Mouse (Mus musculus) midbrain, embryonic 15.5 days (tissue): ENCODE results near the gene Msmo1. TPM values are rescaled to one million over a fixed set of nuclear protein-coding genes. Genes with fewer than 3 reads are reported as not detected.
A peak's percentile ranks its signal among the peaks of the same experiment; 100 is the strongest.

Experiments
- ATAC-seq: fragments of 200-750 bp; cut with Nextera tagmentation; replicated peaks from 2 replicates; pipeline ENCODE4 v1.8.0; 2017; ENCODE audit warnings: moderate TSS enrichment
- H3K27ac ChIP-seq: fragments of 300-500 bp; sonication (generic); 2 replicates; pipeline ENCODE4 v1.5.1; 2015; ENCODE audit warnings: mild to moderate bottlenecking, inconsistent platforms
- H3K27me3 ChIP-seq: fragments of 300-500 bp; sonication (generic); replicated peaks from 2 replicates; pipeline ENCODE4 v1.6.1; 2015; ENCODE audit warnings: inconsistent platforms
- H3K36me3 ChIP-seq: fragments of 300-500 bp; sonication (generic); replicated peaks from 2 replicates; pipeline ENCODE4 v1.6.1; 2015; ENCODE audit warnings: inconsistent platforms
- H3K4me1 ChIP-seq: fragments of 300-500 bp; sonication (generic); 2 replicates; pipeline ENCODE4 v1.6.1; 2015; ENCODE audit warnings: inconsistent platforms
- H3K4me2 ChIP-seq: fragments of 300-500 bp; sonication (generic); 2 replicates; pipeline ENCODE4 v1.6.1; 2015; ENCODE audit warnings: inconsistent platforms, mild to moderate bottlenecking, moderate library complexity
- H3K4me3 ChIP-seq: fragments of 300-500 bp; sonication (generic); 2 replicates; pipeline ENCODE4 v1.5.1; 2015; ENCODE audit warnings: mild to moderate bottlenecking, inconsistent platforms
- H3K9ac ChIP-seq: fragments of 300-500 bp; sonication (generic); 2 replicates; pipeline ENCODE4 v1.6.1; 2015; ENCODE audit warnings: mild to moderate bottlenecking, inconsistent platforms
- H3K9me3 ChIP-seq: fragments of 300-500 bp; sonication (generic); 2 replicates; pipeline ENCODE4 v1.6.1; 2016; ENCODE audit warnings: inconsistent platforms
- WGBS: fragments of 180-500 bp; shearing (Covaris S2); methylation state at CpG from one replicate; pipeline ENCODE4 v1.1.7; 2015; ENCODE audit warnings: mixed read lengths; 5-methylcytosine and 5-hydroxymethylcytosine counted together
- polyA plus RNA-seq: library from polyadenylated mRNA; unstranded; fragments of >200 nt; fragmentation: Nextera tagmentation; extraction: Ambion mirVana; gene quantifications from 2 replicates; pipeline ENCODE4 v1.2.1, GENCODE M21; 2015

Gene Msmo1
- polyA plus RNA-seq, 1 experiment from 2014 or later = 156 TPM

DNA sequence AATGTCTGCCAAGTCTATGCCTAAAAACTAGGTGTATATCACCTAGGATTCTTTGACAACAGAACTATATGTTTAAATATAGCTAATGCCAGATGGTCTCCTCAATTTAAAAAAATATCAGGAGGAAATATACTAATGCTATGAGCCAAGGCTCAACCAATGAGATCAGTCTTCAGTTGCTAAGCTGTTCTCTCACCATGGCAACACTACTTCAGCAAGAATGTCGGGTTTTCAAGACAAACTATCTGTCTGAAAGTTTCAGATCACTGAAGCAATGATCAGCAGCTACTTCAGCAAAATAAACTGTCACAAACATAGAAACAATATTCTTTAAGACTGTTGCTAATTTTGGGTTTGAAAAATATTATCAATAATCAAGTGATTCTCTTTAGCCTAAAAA is 61.7 kb downstream of the Msmo1 start:
- no peak overlapping the region for H3K9ac ChIP-seq
- H3K4me2 ChIP-seq = no peak overlapping the region
- WGBS = 12% methylated on average over 1 of the region's 1 CpGs
- no peaks in the 10 kb centered on the region for H3K9me3 ChIP-seq
- ATAC-seq = 0 out of 2 replicates have a peak, but pooled peaks have one; percentile 43
- H3K27me3 ChIP-seq = no peaks in the 10 kb centered on the region
- no peaks in the 10 kb centered on the region for H3K36me3 ChIP-seq
- H3K4me1 ChIP-seq = peaks cover 8% of the 10 kb centered on the region
- no peak overlapping the region for H3K4me3 ChIP-seq
- no peak overlapping the region for H3K27ac ChIP-seq

Other genes starting within 250 kb of the Msmo1 start
- gene Cpe, start 40.7 kb downstream of the Msmo1 start, polyA plus RNA-seq = 862 and 895 TPM in 2 replicates
- gene Klhl2, start 116.2 kb upstream of the Msmo1 start, polyA plus RNA-seq = 43.4 and 43.8 TPM in 2 replicates
- gene Tmem192, start 213.4 kb upstream of the Msmo1 start, polyA plus RNA-seq = 25.0 and 26.8 TPM in 2 replicates